Mouse (Mus musculus) liver, embryonic 12.5 days (tissue): Measurements from ENCODE around the gene Sgms2. TPM values are rescaled to one million over a fixed set of nuclear protein-coding genes. Genes with fewer than 3 reads are reported as not detected.
A peak's percentile ranks its signal among the peaks of the same experiment; 100 is the strongest.

Experiments
- ATAC-seq: fragments of 200-750 bp; cut with Nextera tagmentation; 2 replicates; pipeline ENCODE4 v1.8.0; 2017; ENCODE audit warnings: moderate number of reproducible peaks, mild to moderate bottlenecking, moderate library complexity
- H3K27ac ChIP-seq: fragments of 300-500 bp; sonication (generic); 2 replicates; pipeline ENCODE4 v1.5.1; 2016; ENCODE audit warnings: mild to moderate bottlenecking
- H3K27me3 ChIP-seq: fragments of 300-500 bp; sonication (generic); replicated peaks from 2 replicates; pipeline ENCODE4 v1.6.1; 2016; ENCODE audit warnings: mild to moderate bottlenecking, moderate library complexity
- H3K36me3 ChIP-seq: fragments of 300-500 bp; sonication (generic); 2 replicates; pipeline ENCODE4 v1.6.1; 2016; ENCODE audit warnings: mild to moderate bottlenecking, moderate library complexity
- H3K4me1 ChIP-seq: fragments of 300-500 bp; sonication (generic); 2 replicates; pipeline ENCODE4 v1.6.1; 2016
- H3K4me2 ChIP-seq: fragments of 300-500 bp; sonication (generic); 2 replicates; pipeline ENCODE4 v1.6.1; 2016; ENCODE audit warnings: mild to moderate bottlenecking, moderate library complexity
- H3K4me3 ChIP-seq: fragments of 300-500 bp; sonication (generic); 2 replicates; pipeline ENCODE4 v1.5.1; 2016; ENCODE audit warnings: mild to moderate bottlenecking, moderate library complexity
- H3K9ac ChIP-seq: fragments of 300-500 bp; sonication (generic); 2 replicates; pipeline ENCODE4 v1.6.1; 2016; ENCODE audit warnings: mild to moderate bottlenecking, moderate library complexity
- H3K9me3 ChIP-seq: fragments of 300-500 bp; sonication (generic); replicated peaks from 2 replicates; pipeline ENCODE4 v1.6.1; 2016; ENCODE audit warnings: mild to moderate bottlenecking, moderate library complexity
- WGBS: fragments of 180-500 bp; shearing (Covaris S2); methylation state at CpG from one replicate; pipeline ENCODE4 v1.1.7; 2016; ENCODE audit not compliant: insufficient replicate concordance; 5-methylcytosine and 5-hydroxymethylcytosine counted together
- polyA plus RNA-seq: library from polyadenylated mRNA; unstranded; fragments of >200 nt; fragmentation: Nextera tagmentation; extraction: Ambion mirVana; gene quantifications from 2 replicates; pipeline ENCODE4 v1.2.1, GENCODE M21; 2016

Gene Sgms2
- 2.0 and 2.3 TPM in 2 replicates for polyA plus RNA-seq

GRCm38 (mm10) chr3:131491361-131491925 lies at the start of gene Sgms2:
Gene Sgms2 (minus strand): TSS chr3:131491411.
- no peaks in the 10 kb centered on the region for H3K9me3 ChIP-seq
- no peak for ATAC-seq
- peak within 1 kb of the TSS; percentile 64; the same call in 1 of the 2 replicates for H3K27ac ChIP-seq
- peak within 1 kb of the TSS; percentile 47 for H3K9ac ChIP-seq
- H3K27me3 ChIP-seq: peaks cover 56% of the 10 kb centered on the region
- H3K4me1 ChIP-seq: 0 out of 2 replicates have a peak, but pooled peaks cover 5% of the 10 kb centered on the region
- H3K4me3 ChIP-seq: peak within 1 kb of the TSS; percentile 59
- H3K36me3 ChIP-seq: no peaks in the 10 kb centered on the region
- H3K4me2 ChIP-seq: peak within 1 kb of the TSS; percentile 69
- WGBS: 61% methylated on average over 2 of the region's 2 CpGs

GRCm38 (mm10) chr3:131525229-131525628 lies 34.0 kb upstream of the Sgms2 start:
- ATAC-seq: no peak
- no peaks in the 10 kb centered on the region for H3K27me3 ChIP-seq
- H3K27ac ChIP-seq: no peak overlapping the region
- no peaks in the 10 kb centered on the region for H3K9me3 ChIP-seq
- no peak overlapping the region for H3K9ac ChIP-seq
- H3K36me3 ChIP-seq: no peaks in the 10 kb centered on the region
- no peak overlapping the region for H3K4me2 ChIP-seq
- WGBS: 64% methylated on average over 3 of the region's 3 CpGs
- no peaks in the 10 kb centered on the region for H3K4me1 ChIP-seq
- H3K4me3 ChIP-seq: no peak overlapping the region

GRCm38 (mm10) chr3:131524779-131525178 lies 33.6 kb upstream of the Sgms2 start:
- no peaks in the 10 kb centered on the region for H3K36me3 ChIP-seq
- no peaks in the 10 kb centered on the region for H3K27me3 ChIP-seq
- WGBS: 19% methylated on average over 11 of the region's 11 CpGs
- no peak overlapping the region for H3K4me2 ChIP-seq
- no peak for ATAC-seq
- no peaks in the 10 kb centered on the region for H3K4me1 ChIP-seq
- H3K9ac ChIP-seq: no peak overlapping the region
- no peak overlapping the region for H3K4me3 ChIP-seq
- no peaks in the 10 kb centered on the region for H3K9me3 ChIP-seq
- no peak overlapping the region for H3K27ac ChIP-seq

- no peaks in the 10 kb centered on the region for H3K4me1 ChIP-seq
- no peak overlapping the region for H3K9ac ChIP-seq
- no peak overlapping the region for H3K4me2 ChIP-seq
- no peak for ATAC-seq
- 49% methylated on average over 5 of the region's 5 CpGs for WGBS
- no peak overlapping the region for H3K4me3 ChIP-seq
- H3K36me3 ChIP-seq: no peaks in the 10 kb centered on the region
- H3K27me3 ChIP-seq: no peaks in the 10 kb centered on the region
- no peak overlapping the region for H3K27ac ChIP-seq
- H3K9me3 ChIP-seq: no peaks in the 10 kb centered on the region
These were observed 33.0 kb upstream of the Sgms2 start for GRCm38 (mm10) chr3:131524210-131524609.

DNA sequence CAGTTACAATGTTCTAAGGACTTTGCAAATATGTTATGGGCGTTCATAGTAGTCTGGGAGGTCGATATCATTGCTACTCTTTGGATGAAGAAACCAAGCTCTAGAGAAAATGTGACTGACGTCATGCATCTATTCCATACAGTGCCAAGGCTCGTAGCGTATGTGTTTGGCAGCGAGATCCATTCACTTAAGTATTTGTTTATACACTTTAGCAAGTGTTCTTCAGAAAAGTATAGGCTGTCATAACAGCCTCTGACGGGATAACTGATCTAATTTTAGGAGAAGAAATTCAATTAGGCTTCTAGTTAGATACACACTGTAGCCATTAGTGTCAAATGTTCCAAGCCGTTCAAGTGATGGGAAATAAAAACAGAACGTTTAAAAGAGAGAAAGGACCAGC lies 32.5 kb upstream of the Sgms2 start:
- no peak for ATAC-seq
- no peaks in the 10 kb centered on the region for H3K36me3 ChIP-seq

DNA sequence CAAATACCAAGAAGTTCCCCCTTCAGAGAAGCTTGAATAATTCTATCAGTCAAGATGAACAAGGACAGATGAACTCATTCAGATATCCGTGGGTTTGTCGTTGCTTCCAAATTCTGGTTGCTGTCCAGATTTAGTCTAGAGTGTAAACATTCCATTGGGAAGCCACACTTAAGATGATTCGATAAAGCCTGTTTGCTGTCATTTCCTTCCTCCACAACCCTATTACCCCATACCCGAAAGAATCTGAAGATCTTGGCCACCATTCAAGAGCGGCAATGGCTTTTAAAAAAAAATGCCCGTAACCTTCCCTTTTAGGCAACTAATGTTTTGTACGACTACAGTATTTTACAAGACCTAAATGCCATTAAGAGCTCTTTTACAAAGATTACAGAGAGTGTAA lies 31.0 kb upstream of the Sgms2 start:
- H3K4me1 ChIP-seq: no peaks in the 10 kb centered on the region

More for the DNA sequence above, 32.5 kb upstream of the Sgms2 start:
- H3K27ac ChIP-seq: no peak overlapping the region
- no peak overlapping the region for H3K4me2 ChIP-seq
- no peaks in the 10 kb centered on the region for H3K9me3 ChIP-seq
- H3K4me1 ChIP-seq: no peaks in the 10 kb centered on the region
- H3K9ac ChIP-seq: no peak overlapping the region
- 68% methylated on average over 9 of the region's 9 CpGs for WGBS
- H3K27me3 ChIP-seq: no peaks in the 10 kb centered on the region
- no peak overlapping the region for H3K4me3 ChIP-seq

DNA sequence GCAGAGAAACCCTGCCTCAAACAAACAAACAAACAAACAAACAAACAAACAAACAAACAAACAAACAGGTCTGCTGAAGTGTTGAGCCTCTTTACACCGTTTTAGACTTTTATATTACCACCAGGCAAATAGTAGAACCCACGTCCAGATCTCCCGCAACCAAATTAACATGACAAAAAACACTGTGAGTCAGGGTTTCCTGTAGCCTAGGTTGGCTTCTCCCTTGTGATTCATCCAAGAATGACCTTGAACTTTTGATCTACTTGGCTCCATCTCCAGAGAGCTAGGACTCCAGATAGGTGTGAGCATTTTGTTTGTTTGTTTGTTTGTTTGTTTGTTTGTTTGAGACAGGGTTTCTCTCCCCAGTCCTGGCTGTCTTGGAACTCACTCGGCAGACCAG lies 30.0 kb upstream of the Sgms2 start:
- H3K9me3 ChIP-seq: no peaks in the 10 kb centered on the region
- no peak overlapping the region for H3K4me3 ChIP-seq
- H3K36me3 ChIP-seq: no peaks in the 10 kb centered on the region
- whole genome bisulfite sequencing: 56% methylated on average over 4 of the region's 4 CpGs
- no peak overlapping the region for H3K27ac ChIP-seq
- H3K27me3 ChIP-seq: no peaks in the 10 kb centered on the region
- ATAC-seq: no peak
- H3K9ac ChIP-seq: no peak overlapping the region
- no peaks in the 10 kb centered on the region for H3K4me1 ChIP-seq
- H3K4me2 ChIP-seq: no peak overlapping the region

More for the DNA sequence above, 31.0 kb upstream of the Sgms2 start:
- no peak overlapping the region for H3K4me2 ChIP-seq
- H3K36me3 ChIP-seq: no peaks in the 10 kb centered on the region
- H3K27ac ChIP-seq: no peak overlapping the region
- no peaks in the 10 kb centered on the region for H3K27me3 ChIP-seq
- H3K9ac ChIP-seq: no peak overlapping the region
- ATAC-seq: no peak
- 60% methylated on average over 7 of the region's 7 CpGs for WGBS
- no peaks in the 10 kb centered on the region for H3K9me3 ChIP-seq
- H3K4me3 ChIP-seq: no peak overlapping the region

DNA sequence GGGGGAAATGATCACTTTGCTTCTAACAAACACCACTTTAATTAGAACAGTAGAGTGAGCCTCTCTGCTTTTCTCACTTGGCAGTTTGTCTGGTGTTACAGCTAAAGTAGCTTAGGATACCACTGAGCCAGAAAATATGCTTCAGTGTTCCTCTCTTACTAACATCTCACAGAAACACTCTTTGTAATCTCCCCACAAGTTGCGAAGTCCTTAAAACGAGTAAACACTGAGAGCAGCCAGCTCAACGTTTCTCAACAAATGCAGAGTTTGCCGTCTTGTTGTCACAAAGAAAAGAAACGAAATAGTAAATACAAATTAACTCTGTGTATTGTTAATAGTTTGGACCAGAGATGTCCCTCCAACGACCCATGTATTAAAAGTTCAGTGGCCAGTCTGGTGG lies 26.5 kb upstream of the Sgms2 start:
- Histone ChIP-seq H3K4me2 (no peak overlapping the region), H3K4me1 (no peaks in the 10 kb centered on the region), H3K27me3 (no peaks in the 10 kb centered on the region), H3K9ac (no peak overlapping the region), H3K36me3 (no peaks in the 10 kb centered on the region), H3K9me3 (no peaks in the 10 kb centered on the region), H3K27ac (no peak overlapping the region), H3K4me3 (no peak overlapping the region)
- no peak for ATAC-seq
- WGBS: 63% methylated on average over 6 of the region's 6 CpGs

- H3K4me2 ChIP-seq: no peak overlapping the region
- no peak overlapping the region for H3K9ac ChIP-seq
- H3K27ac ChIP-seq: no peak overlapping the region
- ATAC-seq: no peak
- H3K9me3 ChIP-seq: no peaks in the 10 kb centered on the region
- 65% methylated on average over 7 of the region's 7 CpGs for WGBS
- no peak overlapping the region for H3K4me3 ChIP-seq
- no peaks in the 10 kb centered on the region for H3K36me3 ChIP-seq
- H3K27me3 ChIP-seq: no peaks in the 10 kb centered on the region
- no peaks in the 10 kb centered on the region for H3K4me1 ChIP-seq
These were observed 25.3 kb upstream of the Sgms2 start for GRCm38 (mm10) chr3:131516332-131516999.

DNA sequence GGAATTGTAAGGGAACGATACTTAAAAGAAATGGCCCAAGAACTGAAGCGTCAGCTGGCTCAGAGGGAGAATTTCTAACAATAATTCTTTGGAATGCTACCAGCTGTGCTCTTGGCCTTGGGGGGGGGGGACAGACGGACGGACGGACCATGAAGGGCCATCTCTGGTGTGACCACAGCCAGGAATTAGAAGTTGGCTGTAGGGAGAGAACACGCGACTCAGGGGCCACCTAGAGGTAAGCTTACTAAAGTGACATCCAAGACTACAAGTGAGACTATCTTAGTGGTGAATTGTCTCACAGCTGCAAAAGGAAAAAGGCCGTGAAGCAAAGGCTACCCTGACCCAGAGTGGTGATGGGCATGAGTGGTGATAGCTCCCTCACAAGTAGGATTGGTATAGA lies 20.4 kb upstream of the Sgms2 start:
- Histone ChIP-seq H3K36me3 (no peaks in the 10 kb centered on the region), H3K4me2 (no peak overlapping the region), H3K4me3 (no peak overlapping the region), H3K9ac (no peak overlapping the region), H3K27me3 (no peaks in the 10 kb centered on the region), H3K9me3 (no peaks in the 10 kb centered on the region), H3K27ac (no peak overlapping the region), H3K4me1 (no peaks in the 10 kb centered on the region)
- ATAC-seq: no peak
- WGBS: 63% methylated on average over 8 of the region's 8 CpGs

DNA sequence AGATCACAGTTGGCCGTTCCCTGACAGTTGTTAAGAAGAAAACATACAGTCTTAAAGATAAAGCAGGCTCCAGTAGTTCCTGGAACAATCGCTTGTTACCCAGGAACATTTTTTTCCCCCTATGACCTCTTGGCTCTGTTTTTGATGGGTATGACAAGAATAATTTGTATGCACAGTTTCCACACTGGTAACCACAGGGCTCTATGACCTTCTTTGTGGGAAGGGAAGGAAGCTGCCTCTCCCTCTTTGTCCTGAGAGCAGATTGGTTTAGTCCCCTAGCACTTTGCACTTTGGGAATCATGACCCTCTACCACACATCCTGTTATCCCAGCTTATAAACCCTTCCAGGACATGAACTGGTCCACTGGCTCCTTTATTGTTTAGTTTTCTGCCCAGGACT lies 16.8 kb upstream of the Sgms2 start:
- Histone ChIP-seq H3K9me3 (no peaks in the 10 kb centered on the region), H3K27me3 (no peaks in the 10 kb centered on the region), H3K27ac (no peak overlapping the region), H3K9ac (no peak overlapping the region), H3K36me3 (no peaks in the 10 kb centered on the region), H3K4me2 (no peak overlapping the region), H3K4me3 (no peak overlapping the region), H3K4me1 (no peaks in the 10 kb centered on the region)
- ATAC-seq: no peak
- WGBS: 49% methylated on average over 2 of the region's 2 CpGs

GRCm38 (mm10) chr3:131504595-131505223 lies 13.5 kb upstream of the Sgms2 start:
- no peak for ATAC-seq
- H3K9me3 ChIP-seq: no peaks in the 10 kb centered on the region
- no peak overlapping the region for H3K9ac ChIP-seq
- no peaks in the 10 kb centered on the region for H3K36me3 ChIP-seq
- no peak overlapping the region for H3K27ac ChIP-seq
- no peak overlapping the region for H3K4me3 ChIP-seq
- H3K4me2 ChIP-seq: no peak overlapping the region
- no peaks in the 10 kb centered on the region for H3K4me1 ChIP-seq
- WGBS: 53% methylated on average over 14 of the region's 14 CpGs
- H3K27me3 ChIP-seq: no peaks in the 10 kb centered on the region
